Mouse (Mus musculus): ENCODE data around the gene Abcd3.

The Abcd3 gene

DNA sequence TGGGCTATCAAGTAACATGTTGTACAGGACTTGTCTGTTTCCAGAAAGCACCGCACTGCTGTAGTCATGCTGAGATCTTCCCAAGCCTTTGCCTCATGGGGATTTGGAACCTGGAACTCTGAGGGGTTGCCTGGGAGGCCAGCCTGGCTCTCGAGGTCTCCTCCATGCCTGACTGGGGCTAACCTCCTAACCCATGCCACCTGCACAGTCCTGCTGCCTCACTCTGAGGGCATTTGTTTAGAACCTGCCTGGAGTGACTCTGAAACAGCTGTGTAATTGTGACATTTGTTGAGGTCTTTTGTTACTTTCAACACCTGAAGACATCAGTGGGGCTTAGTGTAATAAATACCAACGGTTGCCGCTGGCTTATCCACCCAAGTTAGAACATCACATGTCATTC is 102.9 kb downstream of the Abcd3 start:
- peak in 1 of 2 experiments; percentile 38 for DNase-seq (ENCODE audit: low spot score in 2 of 2)

DNA sequence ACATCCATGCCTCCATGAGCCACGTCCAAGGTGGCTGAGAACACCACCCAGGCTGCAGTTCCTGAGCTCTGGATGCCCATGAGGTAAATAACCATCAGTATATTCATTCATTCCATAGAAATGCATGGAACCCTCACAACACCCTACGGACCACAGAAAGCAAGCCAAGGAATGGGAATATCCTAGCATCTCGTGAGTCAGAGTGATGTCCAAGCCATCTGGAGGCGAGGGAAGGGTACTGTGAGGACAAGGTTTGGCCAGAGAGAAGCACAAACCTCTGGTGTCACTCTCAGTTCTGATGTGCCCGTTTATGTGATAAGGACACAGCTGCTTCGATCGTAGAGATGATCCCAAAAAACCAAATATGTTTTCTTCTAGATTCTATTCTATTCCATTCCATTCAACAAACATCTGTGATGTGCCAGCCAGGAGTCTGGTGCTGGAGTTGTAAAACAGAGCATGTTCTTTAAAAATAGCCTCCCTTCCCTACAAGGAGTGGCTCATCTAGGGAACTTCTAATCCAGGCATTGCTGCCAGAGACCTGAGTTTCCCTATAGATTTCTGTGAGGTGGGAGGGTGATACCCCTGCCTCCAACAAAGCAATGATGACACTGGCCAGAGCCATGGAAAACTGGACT is 104.1 kb downstream of the Abcd3 start:
- DNase-seq (ENCODE audit: low spot score in 2 of 2) = peak in 1 of 2 experiments; percentile 42
